Mouse (Mus musculus) kidney, embryonic 15.5 days (tissue): Measurements from ENCODE around the gene Ky. TPM values are rescaled to one million over a fixed set of nuclear protein-coding genes. Genes with fewer than 3 reads are reported as not detected.

ENCODE experiments used
- ATAC-seq: fragments of 200-750 bp; cut with Nextera tagmentation; replicated peaks from 2 replicates; pipeline ENCODE4 v1.8.0; 2017; ENCODE audit warnings: moderate TSS enrichment; ENCODE audit not compliant: low FRiP score
- H3K27ac ChIP-seq: fragments of 300-500 bp; sonication (generic); 2 replicates; pipeline ENCODE4 v1.5.1; 2015; ENCODE audit warnings: mild to moderate bottlenecking, inconsistent platforms
- H3K27me3 ChIP-seq: fragments of 300-500 bp; sonication (generic); 2 replicates; pipeline ENCODE4 v1.6.1; 2015; ENCODE audit warnings: inconsistent platforms
- H3K36me3 ChIP-seq: fragments of 300-500 bp; sonication (generic); 2 replicates; pipeline ENCODE4 v1.6.1; 2015; ENCODE audit warnings: inconsistent platforms
- H3K4me1 ChIP-seq: fragments of 300-500 bp; sonication (generic); 2 replicates; pipeline ENCODE4 v1.6.1; 2015; ENCODE audit warnings: inconsistent platforms
- H3K4me2 ChIP-seq: fragments of 300-500 bp; sonication (generic); 2 replicates; pipeline ENCODE4 v1.6.1; 2015; ENCODE audit warnings: moderate library complexity, mild to moderate bottlenecking, inconsistent platforms
- H3K4me3 ChIP-seq: fragments of 300-500 bp; sonication (generic); replicated peaks from 2 replicates; pipeline ENCODE4 v1.5.1; 2015; ENCODE audit warnings: mild to moderate bottlenecking, inconsistent platforms
- H3K9ac ChIP-seq: fragments of 300-500 bp; sonication (generic); 2 replicates; pipeline ENCODE4 v1.6.1; 2015; ENCODE audit warnings: mild to moderate bottlenecking, inconsistent platforms
- H3K9me3 ChIP-seq: fragments of 300-500 bp; sonication (generic); replicated peaks from 2 replicates; pipeline ENCODE4 v1.6.1; 2016; ENCODE audit warnings: inconsistent platforms
- WGBS: fragments of 180-500 bp; shearing (Covaris S2); methylation state at CpG from one replicate; pipeline ENCODE4 v1.1.7; 2015; ENCODE audit warnings: mixed read lengths; 5-methylcytosine and 5-hydroxymethylcytosine counted together
- polyA plus RNA-seq: library from polyadenylated mRNA; unstranded; fragments of >200 nt; fragmentation: Nextera tagmentation; extraction: Ambion mirVana; gene quantifications from 2 replicates; pipeline ENCODE4 v1.2.1, GENCODE M21; 2015

The Ky gene
- polyA plus RNA-seq, 1 experiment from 2014 or later = 0.27 TPM

DNA sequence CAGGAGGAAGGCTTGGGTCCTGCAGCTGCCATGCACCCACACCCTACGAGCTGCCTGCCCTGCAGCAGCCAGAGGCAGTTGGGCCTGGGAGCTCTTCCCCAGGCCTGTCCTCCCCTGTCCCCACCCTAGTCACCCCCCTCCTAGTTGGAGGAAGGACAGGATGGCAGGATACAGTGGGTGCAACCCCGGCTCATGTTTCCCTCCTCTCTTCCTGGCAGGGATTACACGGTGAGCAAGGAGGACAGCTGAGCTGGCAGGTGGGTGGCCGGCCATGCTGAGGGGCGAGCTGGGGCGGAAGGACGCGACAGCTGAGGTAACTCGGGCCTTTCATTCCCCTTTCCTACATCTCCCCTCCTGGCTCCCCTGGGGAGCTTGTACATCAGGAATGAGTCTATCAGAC is 11.1 kb upstream of the Ky start:
- Histone ChIP-seq H3K27ac (no peak overlapping the region), H3K9ac (no peak overlapping the region), H3K36me3 (no peaks in the 10 kb centered on the region), H3K4me1 (no peaks in the 10 kb centered on the region), H3K9me3 (no peaks in the 10 kb centered on the region), H3K4me2 (no peak overlapping the region), H3K27me3 (no peaks in the 10 kb centered on the region), H3K4me3 (no peak overlapping the region)
- no peak for ATAC-seq
- 65% methylated on average over 9 of the region's 9 CpGs for WGBS

DNA sequence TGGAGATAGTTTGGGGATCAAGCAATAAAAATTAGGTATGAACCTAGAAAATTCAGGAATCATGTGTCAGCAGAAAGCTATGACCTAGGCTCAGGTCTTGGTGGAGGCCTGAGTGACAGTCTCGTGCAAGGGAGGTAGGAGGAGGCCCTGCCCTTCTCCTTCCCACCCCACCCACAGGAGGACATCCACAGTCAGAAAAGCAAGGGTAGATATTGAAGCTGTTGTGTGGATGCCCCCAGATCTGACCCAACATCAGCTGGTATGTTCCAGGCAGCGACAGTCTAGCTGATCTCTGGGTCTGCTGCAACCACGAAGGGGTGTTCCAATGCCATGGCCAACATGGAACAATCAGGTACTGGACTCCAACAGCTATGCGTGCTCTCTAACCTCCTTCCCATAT is 10.3 kb upstream of the Ky start:
- Histone ChIP-seq H3K4me3 (no peak overlapping the region), H3K36me3 (no peaks in the 10 kb centered on the region), H3K27ac (no peak overlapping the region), H3K9ac (no peak overlapping the region), H3K9me3 (no peaks in the 10 kb centered on the region), H3K4me1 (no peaks in the 10 kb centered on the region), H3K27me3 (no peaks in the 10 kb centered on the region), H3K4me2 (no peak overlapping the region)
- 86% methylated on average over 4 of the region's 4 CpGs for WGBS
- ATAC-seq = no peak

DNA sequence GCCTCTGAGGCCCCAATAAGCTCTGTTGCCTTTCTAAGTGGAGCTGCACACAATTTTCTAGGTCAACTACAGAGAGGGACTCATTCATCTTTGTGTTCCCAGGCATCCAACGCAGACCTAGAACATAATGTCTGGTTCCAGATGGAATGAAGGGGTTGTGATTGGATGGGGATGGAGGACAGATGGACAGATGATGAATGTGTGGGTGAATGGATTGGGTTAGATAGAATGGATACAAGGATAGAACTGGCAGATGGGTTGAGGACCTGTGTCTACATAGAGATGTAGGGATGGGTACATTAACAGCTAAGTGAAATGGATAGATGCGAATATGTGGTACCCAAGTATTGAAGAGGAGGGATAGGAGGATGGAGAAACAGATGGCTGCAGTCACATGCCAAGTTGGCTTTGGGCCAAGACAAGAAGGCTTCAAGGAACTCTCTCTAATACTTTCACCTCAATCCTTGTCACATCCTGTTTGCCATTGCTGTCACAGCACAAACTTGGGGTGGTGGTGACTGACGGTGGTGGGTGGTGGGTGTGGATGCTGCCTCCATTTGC is 9.0 kb upstream of the Ky start:
- 90% methylated on average over 3 of the region's 3 CpGs for WGBS
- Histone ChIP-seq H3K4me3 (no peak overlapping the region), H3K4me1 (no peaks in the 10 kb centered on the region), H3K27me3 (no peaks in the 10 kb centered on the region), H3K27ac (no peak overlapping the region), H3K9me3 (no peaks in the 10 kb centered on the region), H3K4me2 (no peak overlapping the region), H3K36me3 (no peaks in the 10 kb centered on the region), H3K9ac (no peak overlapping the region)
- no peak for ATAC-seq

DNA sequence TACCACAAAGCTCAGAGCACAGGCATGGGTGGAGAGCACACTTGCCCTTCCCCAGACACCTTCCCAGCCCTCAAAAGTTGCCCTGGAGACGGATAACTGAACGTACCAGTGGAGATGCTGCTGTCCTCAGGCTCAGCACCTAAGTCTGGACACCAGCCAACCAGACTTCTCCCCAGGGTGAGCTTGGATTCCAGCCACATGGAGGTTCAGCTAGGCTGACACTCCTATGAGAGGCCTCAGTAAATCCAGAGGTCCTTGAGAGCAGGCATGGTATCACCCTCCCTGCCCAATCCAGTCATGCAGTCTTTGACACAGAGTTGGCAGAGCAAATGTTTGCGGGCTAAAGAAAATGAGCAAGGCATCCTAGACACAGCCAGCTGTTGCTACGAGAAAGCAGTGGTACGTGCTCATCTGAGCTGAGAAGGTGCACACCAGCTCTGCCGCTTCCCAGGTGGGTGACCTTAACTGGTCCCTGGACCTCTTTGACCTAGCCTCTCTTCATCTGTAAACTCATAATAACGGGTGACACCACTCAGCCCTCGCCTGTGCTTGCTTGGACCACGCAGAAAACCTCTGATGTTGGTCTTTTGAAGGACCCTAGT is 8.4 kb upstream of the Ky start:
- H3K9me3 ChIP-seq = no peaks in the 10 kb centered on the region
- H3K36me3 ChIP-seq = no peaks in the 10 kb centered on the region
- WGBS = 83% methylated on average over 9 of the region's 9 CpGs
- H3K4me3 ChIP-seq = no peak overlapping the region
- no peaks in the 10 kb centered on the region for H3K4me1 ChIP-seq
- no peak overlapping the region for H3K9ac ChIP-seq
- H3K27me3 ChIP-seq = no peaks in the 10 kb centered on the region
- H3K27ac ChIP-seq = no peak overlapping the region
- H3K4me2 ChIP-seq = no peak overlapping the region
- no peak for ATAC-seq

DNA sequence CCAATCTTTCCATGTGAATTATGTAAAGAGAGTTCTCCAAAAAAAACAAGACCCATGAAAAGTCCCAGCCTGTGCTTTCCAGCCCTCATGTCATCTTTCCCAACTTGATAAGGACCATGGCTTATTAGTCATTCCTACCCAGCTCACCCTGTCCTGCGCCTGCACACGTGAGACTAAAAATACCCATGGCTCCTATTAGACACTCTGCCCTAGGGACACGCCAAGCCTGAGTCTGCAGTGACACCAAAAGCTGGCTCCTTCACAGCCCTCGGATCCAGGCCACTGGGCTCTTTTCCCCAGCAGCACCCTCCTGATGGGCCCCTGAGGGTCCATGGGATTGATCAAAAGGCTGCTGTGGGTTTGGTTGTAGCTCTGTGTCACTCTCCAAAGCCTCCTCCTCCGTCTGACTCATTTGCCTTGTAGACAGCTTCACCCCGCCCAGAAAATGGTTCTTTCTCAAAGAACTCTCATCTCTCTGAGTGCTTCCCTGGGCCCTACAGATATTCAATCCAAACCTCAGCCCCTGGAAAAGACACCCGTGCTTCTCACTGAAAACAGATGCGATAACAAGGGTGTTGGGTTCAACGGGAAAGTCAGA is 7.6 kb upstream of the Ky start:
- 78% methylated on average over 9 of the region's 9 CpGs for WGBS
- H3K36me3 ChIP-seq = no peaks in the 10 kb centered on the region
- H3K9ac ChIP-seq = no peak overlapping the region
- no peak overlapping the region for H3K4me3 ChIP-seq
- H3K27ac ChIP-seq = no peak overlapping the region
- H3K4me2 ChIP-seq = no peak overlapping the region
- H3K4me1 ChIP-seq = no peaks in the 10 kb centered on the region
- H3K9me3 ChIP-seq = no peaks in the 10 kb centered on the region
- H3K27me3 ChIP-seq = no peaks in the 10 kb centered on the region
- no peak for ATAC-seq

DNA sequence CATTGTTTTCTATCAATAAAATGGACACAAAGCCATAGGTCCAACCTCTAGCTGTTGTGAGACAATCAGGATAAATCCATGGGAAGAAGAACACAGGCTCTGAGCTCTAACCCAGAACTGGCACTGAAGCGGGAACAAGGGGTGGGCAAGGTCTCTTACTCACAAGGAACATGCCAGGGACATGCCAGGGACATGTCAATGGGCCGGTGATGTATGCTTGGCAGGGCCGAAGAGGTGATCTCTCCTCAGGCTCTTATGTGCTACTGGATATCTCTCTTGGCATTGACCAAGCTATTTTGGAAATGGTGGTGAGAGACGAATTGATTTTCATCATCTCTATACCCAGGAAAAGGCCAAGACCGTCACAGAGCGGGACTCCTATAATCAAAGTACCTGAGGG is 6.8 kb upstream of the Ky start:
- no peak for ATAC-seq
- no peaks in the 10 kb centered on the region for H3K36me3 ChIP-seq
- H3K27ac ChIP-seq = no peak overlapping the region
- no peaks in the 10 kb centered on the region for H3K9me3 ChIP-seq
- H3K4me1 ChIP-seq = no peaks in the 10 kb centered on the region
- 0 out of 2 replicates have a peak, but pooled peaks cover 2% of the 10 kb centered on the region for H3K27me3 ChIP-seq
- 95% methylated on average over 6 of the region's 6 CpGs for WGBS
- no peak overlapping the region for H3K4me3 ChIP-seq
- no peak overlapping the region for H3K4me2 ChIP-seq
- no peak overlapping the region for H3K9ac ChIP-seq

DNA sequence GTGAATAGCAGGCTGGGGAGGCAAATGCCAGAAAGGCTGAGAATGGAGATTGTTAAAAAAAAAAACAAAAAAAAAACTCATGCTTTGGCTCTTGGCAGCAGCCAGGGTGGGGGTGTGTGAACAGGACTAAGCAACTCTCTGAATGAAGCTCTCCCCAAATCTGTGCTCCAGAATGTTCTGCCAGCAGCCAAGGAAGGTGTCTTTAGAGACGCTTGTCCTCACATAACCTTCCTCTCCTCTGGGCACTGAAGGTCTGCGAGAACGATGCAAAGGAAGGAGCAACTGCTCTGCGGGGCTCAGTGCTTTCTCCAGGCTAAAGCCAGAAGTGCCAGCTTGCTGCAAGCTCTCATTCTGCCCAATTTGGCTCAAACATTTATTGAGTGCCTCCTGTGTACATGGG is 6.3 kb upstream of the Ky start:
- no peak overlapping the region for H3K4me2 ChIP-seq
- no peaks in the 10 kb centered on the region for H3K9me3 ChIP-seq
- no peak for ATAC-seq
- no peak overlapping the region for H3K27ac ChIP-seq
- 87% methylated on average over 4 of the region's 4 CpGs for WGBS
- no peak overlapping the region for H3K9ac ChIP-seq
- no peaks in the 10 kb centered on the region for H3K4me1 ChIP-seq
- H3K36me3 ChIP-seq = no peaks in the 10 kb centered on the region
- no peak overlapping the region for H3K4me3 ChIP-seq
- 0 out of 2 replicates have a peak, but pooled peaks cover 2% of the 10 kb centered on the region for H3K27me3 ChIP-seq

DNA sequence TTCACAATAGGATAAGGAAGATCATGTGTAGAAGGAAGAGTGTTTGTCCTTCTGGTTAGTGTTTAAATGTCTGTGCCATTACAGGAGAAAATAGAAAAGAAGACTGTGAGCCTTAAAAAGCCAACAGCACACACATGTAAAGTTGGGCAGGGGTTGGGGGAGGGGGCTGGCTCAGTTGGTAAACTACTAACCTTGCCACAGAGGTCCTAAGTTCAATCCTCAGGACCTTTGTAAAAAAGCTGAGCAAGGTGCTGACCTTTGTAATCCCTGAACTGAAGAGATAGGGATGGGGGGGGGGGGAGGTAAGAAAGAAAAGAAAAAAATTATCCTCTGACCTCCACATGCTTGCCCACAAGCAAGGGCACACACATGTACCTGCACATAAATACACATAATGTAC is 5.8 kb upstream of the Ky start:
- H3K27me3 ChIP-seq = 0 out of 2 replicates have a peak, but pooled peaks cover 2% of the 10 kb centered on the region
- no peaks in the 10 kb centered on the region for H3K4me1 ChIP-seq
- H3K9me3 ChIP-seq = no peaks in the 10 kb centered on the region
- H3K9ac ChIP-seq = no peak overlapping the region
- ATAC-seq = no peak
- no peak overlapping the region for H3K27ac ChIP-seq
- H3K36me3 ChIP-seq = no peaks in the 10 kb centered on the region
- no peak overlapping the region for H3K4me3 ChIP-seq
- no peak overlapping the region for H3K4me2 ChIP-seq

DNA sequence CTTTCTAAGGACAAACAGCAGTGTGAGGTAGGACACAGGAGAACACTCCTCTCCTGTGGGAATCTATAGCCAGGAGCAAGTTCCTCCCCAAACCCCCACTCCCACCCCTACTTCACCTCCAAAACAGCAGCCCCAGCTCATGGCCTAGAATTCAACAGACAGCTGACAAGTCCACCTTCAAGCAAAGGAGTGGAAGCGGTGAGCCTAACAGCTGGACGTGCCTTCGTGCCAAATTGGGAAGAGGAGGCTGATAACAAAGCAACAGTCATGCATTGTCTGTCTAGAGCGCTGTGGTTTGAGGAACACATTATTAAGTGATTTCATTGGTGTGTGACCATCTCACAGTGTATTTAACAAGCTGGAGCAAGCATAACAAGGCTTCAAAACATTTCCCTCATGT is 4.4 kb upstream of the Ky start:
- Histone ChIP-seq H3K36me3 (no peaks in the 10 kb centered on the region), H3K4me3 (no peak overlapping the region), H3K27ac (no peak overlapping the region), H3K4me1 (peaks cover 6% of the 10 kb centered on the region), H3K9ac (no peak overlapping the region), H3K27me3 (peaks cover 16% of the 10 kb centered on the region), H3K9me3 (no peaks in the 10 kb centered on the region), H3K4me2 (no peak overlapping the region)
- ATAC-seq = no peak
- WGBS = 73% methylated on average over 4 of the region's 4 CpGs

DNA sequence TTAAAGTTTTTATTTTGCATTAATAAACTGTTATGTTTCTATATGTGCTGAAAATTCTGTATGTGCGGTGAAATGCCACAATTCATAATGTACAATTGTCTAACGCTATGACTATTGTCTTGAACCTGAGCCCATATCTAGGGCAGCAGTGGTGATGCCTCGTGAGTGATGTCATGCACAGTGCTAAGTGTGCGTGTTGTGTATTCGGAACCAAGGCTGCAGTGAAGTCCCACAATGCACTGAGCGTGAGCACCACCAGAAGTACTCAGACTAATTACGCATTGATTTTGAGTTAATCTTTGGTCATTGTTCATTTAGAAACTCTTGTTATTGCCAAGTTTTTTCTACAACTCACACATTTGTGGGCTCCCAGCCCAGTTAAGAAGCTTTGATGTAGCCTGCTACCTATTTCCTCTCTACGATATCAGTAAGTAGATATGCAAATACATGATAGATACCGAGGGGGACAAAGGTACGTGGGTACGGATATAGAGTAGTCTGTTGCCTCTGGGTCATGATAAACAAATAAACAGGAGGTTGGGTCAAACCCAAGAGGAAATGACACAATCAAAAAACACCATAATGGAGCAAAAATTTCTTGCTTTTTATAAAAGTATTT is 3.4 kb upstream of the Ky start:
- no peak for ATAC-seq
- Histone ChIP-seq H3K4me1 (peaks cover 10% of the 10 kb centered on the region), H3K27me3 (peaks cover 26% of the 10 kb centered on the region), H3K4me3 (no peak overlapping the region), H3K9me3 (no peaks in the 10 kb centered on the region), H3K9ac (no peak overlapping the region), H3K36me3 (no peaks in the 10 kb centered on the region), H3K27ac (no peak overlapping the region), H3K4me2 (no peak overlapping the region)
- WGBS = 85% methylated on average over 11 of the region's 11 CpGs

DNA sequence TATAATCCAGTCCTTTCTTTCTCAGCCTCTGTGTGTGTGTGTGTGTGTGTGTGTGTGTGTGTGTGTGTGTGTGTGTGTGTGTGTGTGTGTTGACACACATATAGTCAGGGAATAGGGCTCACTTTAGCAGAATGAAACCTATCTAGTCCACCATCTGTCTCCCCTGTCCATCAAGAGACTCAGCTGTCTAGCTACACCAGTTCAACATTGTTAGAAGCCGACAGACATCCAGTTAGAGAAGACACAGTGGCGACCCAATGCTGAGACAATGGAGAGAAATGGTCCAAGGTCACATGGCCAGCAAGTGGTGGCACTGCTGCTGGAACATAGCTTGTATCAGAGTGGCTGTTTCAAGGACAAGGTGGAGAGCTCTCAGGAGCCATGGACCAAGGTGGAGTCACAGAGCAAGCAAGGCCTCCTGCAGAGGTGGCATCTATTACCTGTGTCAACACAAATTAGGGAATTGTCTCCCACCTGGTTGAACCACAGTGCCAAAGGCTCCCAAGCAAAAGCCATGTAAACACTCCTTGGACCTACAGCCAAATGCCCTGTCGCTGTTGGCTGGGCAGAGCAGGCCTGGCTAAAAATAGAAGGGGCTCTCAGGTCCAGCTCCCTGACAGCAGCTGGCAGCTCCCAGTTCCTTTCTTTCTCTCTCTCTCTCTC is 703 bp upstream of the Ky start:
- Histone ChIP-seq H3K9ac (no peak overlapping the region), H3K4me1 (peaks cover 10% of the 10 kb centered on the region), H3K4me2 (no peak overlapping the region), H3K9me3 (no peaks in the 10 kb centered on the region), H3K27ac (no peak overlapping the region), H3K36me3 (no peaks in the 10 kb centered on the region), H3K27me3 (peaks cover 41% of the 10 kb centered on the region), H3K4me3 (no peak overlapping the region)
- 71% methylated on average over 3 of the region's 3 CpGs for WGBS
- ATAC-seq = no peak

DNA sequence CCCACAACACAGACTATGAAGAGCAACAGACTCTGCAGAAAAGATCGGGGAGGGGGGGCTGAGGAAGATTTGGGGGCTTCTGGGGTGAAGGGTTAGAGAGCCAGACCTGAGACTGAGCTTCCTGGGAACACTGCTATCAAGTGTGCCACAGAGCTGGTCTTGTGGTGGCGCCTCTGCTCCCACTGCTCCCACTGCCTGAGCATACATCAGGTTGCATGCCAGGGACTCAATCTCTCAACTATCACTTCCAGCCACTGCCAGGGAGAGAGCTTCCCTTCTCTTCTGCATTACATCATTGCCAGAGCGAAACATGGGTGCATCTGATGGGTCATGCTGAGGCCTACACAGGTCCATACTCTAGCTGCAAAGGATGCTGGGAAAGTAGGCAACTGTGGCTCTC is 2.8 kb downstream of the Ky start:
- H3K9ac ChIP-seq = no peak overlapping the region
- H3K36me3 ChIP-seq = no peaks in the 10 kb centered on the region
- H3K27me3 ChIP-seq = peaks cover 41% of the 10 kb centered on the region
- 87% methylated on average over 3 of the region's 3 CpGs for WGBS
- peaks cover 10% of the 10 kb centered on the region for H3K4me1 ChIP-seq
- no peak for ATAC-seq
- H3K27ac ChIP-seq = no peak overlapping the region
- H3K4me2 ChIP-seq = no peak overlapping the region
- no peak overlapping the region for H3K4me3 ChIP-seq
- H3K9me3 ChIP-seq = no peaks in the 10 kb centered on the region
